Mouse (Mus musculus) gastrocnemius, postnatal 36 days (tissue): ENCODE data around the gene Cyth1. TPM values are rescaled to one million over a fixed set of nuclear protein-coding genes. Genes with fewer than 3 reads are reported as not detected.

Experiments
- DNase-seq, 2 experiments: peaks; one replicate each; pipeline ENCODE4 v3.0.0; 2022
- intact Hi-C: fragments of 180-260 bp; cut with DNase I; formaldehyde crosslinking; loops from one replicate; pipeline ENCODE4 v1.15.1; 2025
- total RNA-seq, 2 experiments: library from RNA; stranded (reverse); gene quantifications; 2 replicates each; pipeline ENCODE4 v1.2.3; 2021

Gene Cyth1
- total RNA-seq, 2 experiments from 2014 or later = 33.5 to 34.7 TPM

DNA sequence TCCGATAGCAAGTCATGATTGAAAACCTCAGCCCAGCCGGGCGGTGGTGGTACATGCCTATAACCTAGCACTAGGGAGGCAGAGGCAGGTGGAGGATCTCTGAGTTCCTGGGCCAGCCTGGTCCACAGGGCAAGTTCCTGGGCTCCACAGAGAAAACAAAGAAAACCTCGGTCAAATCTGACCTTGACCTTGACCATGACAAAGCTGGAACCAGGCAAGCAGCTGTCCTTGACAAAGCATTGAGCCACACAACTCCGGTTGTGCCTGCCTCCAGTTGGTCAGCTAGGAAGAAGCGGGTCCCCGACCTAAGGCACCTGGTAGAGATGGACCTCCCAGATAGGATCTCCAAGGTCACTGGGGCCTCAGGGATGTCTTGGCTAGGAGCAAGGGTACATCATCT is 8.0 kb upstream of the Cyth1 start:
- intact Hi-C loops = no loop called here
- no peak for DNase-seq

DNA sequence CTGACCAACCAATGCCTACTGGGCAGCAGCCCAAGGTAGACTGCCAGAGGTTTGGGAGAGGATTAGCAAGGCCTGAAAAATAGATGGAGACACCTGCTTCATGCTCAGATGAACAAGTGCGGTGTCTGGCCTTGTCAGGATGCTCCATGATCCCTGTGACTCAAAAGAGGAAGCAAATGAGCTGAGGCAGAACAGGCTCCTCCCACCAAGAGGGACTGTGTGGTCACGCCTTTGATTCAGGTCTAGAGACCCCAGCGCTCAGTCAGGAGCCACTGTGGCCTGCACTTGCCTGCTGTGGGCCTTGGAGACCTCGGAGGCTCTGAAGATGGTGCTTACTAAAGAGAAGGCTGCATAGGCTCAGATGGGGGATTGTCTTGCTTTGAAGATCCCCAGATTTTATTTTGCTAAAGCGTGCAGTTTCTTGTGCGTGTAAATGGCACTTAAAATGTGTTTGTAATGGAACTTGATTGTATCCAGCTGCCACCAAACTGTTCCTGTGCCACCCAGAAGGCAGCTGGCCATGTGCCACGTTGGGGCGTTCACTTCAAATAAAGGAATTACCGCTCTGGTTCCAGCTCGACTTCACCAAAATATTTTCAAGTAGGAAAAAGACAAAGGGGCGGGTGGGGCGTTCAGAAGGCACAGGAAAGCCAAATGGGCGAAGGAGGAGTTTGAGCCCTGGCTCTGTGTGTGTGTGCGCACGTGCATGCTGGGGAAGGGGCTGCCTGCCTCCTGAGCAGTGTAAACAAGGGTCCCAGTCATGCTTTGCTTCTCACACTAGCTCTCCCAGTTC is 6.0 kb upstream of the Cyth1 start:
- DNase-seq = peak; percentile 44 to 53
- intact Hi-C loops = no loop called here

DNA sequence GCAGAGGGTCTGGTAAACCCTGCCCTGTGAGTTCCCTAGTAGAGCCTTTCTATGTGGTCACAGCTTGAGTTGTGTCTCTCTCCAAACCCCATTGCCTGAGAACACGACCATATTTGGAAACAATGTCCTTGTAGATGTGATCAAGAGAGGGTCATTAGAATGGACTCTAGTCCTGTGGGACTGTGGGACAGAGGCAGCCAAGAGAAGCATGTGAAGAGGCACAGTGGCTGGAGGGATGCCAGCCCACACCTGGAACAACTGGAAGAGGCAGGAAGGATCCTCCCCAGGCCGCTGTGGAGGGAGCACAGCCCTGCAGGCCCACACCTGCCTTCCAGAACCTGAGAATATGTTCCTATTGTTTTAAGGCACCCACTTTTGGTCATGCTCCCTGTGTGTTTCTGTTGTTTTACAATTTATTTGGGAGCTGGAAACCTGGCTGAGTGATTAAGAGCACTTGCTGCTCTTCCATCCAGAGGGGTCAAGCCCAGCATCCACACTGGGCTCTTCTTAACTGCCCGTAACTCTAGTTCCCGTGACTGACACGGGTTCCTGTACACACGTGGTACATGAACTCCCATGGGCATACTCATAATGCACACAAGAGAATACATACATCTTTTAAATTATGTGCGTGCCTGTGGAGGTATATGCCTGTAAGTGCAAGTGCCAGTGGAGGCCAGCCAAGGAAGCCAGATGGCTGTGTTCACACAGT is 5.2 kb upstream of the Cyth1 start:
- DNase-seq = no peak
- intact Hi-C loops = no loop called here

DNA sequence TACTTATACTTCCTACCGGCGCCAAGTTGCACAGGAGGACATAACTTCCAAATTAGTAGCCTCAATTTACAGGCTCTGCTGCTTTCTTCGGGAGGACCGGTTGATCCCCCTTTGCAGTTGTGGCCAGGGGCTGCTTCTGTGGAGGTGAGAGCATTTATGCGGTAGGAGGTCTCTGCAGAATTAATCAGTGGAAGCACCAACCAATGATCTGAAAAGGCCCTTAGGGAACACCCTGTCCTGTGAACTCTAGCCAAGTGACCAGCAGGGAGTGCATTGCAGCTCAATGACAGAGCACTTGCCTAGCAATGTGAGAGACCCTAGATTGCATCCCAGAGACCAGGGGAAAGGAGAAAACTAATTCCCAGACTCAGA is 606 bp upstream of the Cyth1 start:
- no peak for DNase-seq
- intact Hi-C loops = no loop called here

DNA sequence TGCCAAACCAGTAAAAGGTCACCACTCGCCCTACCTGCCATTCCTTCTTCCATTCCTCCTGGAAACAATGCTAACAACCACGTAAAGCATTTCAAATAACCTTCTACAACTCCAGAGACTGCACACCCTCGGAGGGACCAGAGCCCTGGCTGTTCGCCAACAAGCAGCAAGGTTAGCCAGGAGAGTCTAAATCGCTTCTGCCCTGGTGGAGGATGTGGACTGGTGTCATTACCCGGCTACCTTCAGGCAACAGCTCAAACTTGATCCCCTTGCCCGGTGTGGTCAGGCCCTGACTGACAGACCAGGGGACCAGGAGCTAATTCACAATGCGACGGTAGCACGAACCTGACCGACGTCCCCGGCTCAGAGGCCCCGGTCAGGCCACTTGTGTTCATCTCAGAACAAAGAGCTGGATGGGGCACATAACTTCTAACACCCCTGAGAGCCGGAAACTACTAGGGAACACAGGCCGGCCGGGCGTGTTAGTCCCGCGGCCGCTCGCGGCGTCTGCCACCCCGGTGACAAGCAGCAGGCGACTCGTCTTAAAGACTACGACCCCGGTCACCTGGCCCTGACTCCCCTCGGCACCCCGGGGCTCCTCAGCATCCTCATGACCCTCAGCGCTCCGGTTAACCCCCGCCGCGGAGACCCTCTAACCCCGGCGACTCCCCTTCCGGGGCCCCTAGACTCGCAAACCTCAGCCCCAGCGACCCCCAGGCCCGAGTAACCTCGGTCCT is 865 bp downstream of the Cyth1 start:
- intact Hi-C loops = no loop called here
- DNase-seq = peak; percentile 52 to 57

DNA sequence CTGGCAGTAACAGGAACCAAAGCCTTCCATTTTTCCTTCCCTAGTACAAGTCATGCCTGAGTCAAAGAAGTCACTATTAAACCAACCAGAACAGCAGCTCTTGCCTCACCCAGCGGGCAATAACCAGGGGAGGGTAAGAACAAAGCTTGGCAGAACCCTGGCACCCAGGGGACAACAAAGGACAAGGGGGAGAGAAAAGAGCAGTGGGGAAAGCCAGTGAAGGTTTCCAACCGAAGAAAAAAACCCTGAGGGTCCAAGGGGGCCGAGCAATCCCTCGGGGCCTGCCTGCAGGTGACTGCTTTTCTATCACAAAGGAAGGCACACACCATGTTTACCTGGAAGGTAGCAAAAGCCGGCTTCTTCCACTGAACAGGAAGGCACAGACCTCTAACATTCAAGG is 1.7 kb downstream of the Cyth1 start:
- no peak for DNase-seq
- intact Hi-C loops = no loop called here

DNA sequence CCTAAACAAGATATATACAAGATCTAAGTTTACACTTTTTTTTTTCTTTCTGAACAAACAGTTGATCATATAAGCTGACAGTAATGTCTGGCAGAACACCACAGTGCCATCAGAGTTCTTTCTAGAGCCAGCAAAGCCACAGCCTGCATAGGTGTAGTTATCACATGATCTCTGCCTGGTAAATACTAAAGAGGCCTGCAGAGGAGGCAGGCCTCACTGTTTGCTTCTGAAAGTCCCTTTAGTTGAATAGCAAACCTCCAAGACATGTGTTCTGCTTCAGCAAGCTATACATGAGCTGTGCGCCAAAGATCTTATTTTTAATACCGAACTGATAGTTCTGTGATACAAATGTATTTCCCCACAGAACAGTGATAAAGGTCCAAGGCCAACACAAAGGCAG is 3.3 kb downstream of the Cyth1 start:
- intact Hi-C loops = no loop called here
- no peak for DNase-seq

DNA sequence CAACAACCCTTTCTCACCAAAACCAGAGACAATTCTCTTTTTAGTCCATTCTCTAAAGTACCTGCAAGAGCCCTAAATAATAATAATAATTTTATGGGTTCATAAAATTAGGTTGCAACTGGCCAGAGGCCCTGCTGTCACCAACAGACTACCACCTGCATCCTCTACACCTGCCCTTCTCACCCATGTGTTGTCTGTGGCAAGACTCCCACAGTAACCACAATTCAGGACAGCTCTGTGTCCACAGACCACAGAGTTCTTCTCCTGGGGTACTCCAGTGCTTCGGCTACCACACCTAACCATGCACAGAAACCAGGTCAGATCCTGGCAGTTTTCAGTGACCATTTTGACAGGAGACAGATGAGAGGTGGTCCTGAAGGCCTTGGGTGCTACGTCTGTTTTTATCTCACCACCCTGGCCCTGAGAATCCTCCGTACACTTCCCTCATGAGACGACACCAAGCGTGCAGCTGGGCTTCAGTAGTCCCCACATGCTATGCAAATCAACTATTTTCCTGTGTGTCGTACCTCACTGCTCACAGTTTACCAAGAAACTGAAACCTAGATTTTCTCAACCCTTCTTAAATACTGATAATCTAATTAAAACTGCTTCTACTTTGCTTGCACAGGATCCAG is 4.6 kb downstream of the Cyth1 start:
- intact Hi-C loops = no loop called here
- DNase-seq = no peak

DNA sequence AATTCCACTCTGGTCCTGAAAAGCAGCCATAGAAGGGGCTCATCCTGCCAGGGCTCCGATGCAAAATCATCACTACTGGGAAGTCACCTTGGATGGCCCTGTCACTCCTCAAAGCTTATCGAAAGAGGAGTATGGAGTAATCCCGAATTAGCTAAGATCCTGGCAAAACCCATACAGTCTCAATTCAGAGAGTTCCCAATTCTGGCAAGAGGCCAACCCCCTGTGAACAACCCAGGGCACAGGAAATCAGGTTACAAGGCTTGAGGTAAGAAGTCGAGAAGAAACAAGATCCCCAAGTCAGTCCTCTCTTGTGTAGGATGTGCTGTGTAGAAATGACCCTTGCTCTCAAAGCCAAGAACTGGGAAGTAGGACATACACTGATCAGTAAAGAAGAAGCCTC is 5.9 kb downstream of the Cyth1 start:
- no peak for DNase-seq
- intact Hi-C loops = no loop called here

DNA sequence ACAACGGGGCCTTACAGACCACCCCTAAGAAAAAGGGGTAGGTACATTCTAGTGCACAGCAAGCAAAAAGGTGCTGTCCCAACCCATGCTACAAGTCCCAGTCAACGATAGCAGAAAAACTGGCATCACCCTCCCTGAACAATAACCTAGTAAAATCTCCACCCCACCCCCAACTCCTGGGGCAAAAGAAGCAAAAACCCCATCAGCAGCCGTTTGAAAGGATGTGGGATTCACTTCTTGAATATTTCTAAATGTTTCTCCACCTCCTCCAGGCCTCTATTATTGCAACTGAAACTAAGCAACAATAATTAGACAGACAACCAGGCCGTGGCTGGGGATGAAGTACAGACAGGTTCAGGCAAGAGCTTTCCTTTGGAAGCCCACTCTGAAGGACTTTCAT is 8.0 kb downstream of the Cyth1 start:
- DNase-seq = no peak
- intact Hi-C loops = no loop called here

DNA sequence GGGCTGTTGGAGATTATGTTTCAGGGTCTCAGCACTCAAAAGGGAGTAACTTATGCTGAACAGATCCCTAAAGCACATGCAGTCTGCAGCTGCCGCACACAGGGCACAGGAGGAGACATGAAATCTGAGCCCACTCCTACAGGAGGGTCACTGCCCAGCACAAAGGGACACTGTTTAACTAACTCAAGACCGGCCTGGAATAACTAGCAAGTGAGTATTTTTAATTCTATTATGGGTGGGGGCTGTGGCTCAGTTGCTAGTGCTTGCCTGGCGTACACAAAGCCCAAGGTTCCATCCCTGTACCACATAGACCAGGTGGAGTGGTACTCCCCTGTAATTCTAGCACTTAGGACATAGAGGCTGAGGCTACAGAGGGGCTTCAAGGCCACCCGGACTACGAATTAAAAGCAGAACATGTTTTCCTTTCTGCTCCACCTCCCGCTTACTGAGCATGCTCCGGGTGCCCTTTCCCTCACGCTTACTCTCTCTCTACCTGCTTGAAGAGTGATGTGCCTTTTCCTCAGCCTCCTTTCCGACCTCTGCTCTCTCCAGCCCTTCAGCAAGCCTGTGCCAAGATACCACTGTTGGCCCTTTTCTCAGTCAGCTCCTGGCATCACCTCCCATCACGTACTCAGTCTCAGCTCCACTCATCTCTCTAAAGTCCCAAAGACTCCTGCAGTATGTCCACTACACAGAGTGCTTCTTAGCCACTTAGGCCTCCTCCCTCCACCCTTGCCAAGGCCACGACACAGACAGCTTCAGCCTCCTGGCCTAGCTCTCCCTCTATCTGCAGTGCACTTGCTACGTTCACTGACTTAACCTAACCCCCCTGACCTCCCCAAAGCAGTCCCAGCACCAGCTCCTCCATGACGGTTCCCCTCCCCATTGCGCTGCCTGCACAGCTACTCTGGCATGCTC is 8.9 kb downstream of the Cyth1 start:
- no peak for DNase-seq
- intact Hi-C loops = no loop called here

DNA sequence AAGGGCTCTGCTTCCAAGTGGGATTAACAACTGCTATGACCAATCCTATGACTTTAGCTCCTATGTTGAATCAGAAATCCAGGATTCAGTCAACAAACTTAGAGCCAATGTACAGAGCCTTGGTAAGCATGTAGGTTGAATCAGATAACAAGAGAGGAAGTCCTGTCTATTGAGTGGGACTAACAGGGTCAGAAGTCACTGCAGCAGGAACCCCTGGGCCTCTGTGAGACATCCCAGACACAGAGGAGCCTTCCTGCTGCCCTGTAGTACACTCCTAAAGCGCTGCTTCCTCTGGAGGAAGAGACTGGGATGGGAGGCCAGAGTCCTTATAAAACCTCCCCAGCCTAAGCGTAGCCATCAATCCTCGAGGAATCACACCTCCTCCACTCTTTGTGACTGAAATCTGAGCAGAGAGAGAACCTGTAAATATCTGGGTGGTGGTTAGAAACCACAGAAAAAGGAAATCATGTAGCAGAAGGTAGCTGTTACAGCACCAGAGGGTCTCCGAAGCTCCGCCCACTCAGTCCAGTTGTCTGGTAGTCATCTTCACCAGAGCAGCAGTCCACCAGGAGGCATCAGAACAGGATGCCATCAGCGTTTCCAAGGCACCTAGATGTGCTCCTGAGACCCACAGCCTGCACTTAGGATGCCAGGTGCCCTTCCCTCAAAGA is 11.7 kb downstream of the Cyth1 start:
- no peak for DNase-seq
- intact Hi-C loops = no loop called here

DNA sequence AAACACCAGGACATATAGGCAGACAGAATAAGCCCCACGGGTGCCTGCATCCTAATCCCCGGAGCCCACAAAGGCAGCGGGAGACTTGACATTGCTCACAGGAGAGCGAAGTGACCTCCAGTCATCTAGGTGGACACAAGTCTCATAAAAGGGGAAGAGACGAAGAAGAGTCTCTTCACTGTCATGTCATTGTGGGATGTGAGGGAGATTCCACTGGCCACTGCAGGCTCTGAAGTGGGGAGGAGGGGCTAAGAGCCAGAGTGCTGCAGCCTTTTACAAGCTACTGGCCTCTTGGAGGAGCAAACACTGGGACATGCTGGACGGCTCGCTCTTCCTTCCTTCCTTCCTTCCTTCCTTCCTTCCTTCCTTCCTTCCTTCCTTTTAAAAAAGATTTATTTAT is 13.5 kb downstream of the Cyth1 start:
- intact Hi-C loops = no loop called here
- DNase-seq = no peak

DNA sequence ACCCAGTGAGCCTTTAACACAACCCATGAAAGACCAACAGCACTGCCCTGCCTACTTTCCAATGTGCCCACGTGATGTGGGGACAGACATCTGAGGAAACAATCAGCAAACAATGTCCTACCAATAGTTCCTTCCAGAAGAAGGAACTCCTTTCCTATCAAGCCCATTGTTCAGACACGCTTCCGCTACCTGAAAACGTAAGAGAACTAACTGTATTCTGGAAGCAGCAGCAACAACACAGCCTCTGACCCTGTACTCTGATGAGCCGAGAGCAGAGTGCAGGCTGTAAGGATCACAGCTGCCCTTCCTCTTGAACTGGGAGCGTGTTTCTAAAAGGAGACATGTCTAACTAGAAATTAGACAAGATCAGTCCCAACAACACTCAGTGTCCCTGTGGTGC is 13.9 kb downstream of the Cyth1 start:
- intact Hi-C loops = no loop called here
- DNase-seq = no peak

DNA sequence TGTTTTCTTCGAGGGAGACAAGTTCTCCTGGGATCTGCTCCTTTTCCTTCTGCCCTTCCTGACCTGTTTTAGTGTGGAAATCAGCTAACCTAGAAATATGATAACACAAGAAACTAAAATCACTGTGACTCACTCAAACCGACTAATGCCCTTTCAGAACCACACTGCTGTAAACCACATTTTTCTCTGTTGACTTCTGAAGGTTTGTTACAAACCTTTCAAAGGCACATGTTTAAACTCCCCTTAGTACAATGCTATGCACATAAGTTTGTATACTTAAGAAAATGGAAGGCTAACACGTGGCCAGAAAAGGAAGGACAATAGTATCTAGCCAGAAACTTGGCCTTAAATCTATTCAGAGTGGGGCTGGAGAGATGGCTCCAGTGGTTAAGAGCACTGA is 14.5 kb downstream of the Cyth1 start:
- no peak for DNase-seq
- intact Hi-C loops = no loop called here

DNA sequence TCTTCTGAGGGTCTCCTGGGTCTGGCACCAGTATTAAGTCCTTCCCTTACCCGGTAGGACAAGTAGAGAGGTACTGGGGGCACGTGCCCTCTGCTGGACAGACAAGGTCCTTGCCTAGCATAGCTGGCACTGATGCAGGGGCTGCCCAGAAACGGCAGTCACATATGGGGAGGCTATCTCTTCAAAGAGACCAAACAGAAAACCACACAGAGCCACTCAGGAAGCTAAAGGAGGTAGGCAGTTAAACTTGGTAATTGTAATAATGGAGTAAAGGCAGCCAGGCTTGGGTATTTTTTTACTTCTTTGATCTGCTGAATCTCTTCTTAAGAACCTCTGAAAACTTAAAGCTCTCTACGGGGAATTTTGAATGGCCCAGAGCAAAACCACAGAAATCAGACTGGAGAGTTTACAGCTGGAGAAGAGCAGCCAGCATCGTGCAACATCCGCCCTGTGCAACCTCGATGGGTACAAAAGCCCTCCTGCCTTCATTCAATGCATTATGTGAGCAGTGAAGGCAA is 16.0 kb downstream of the Cyth1 start:
- intact Hi-C loops = no loop called here
- DNase-seq = no peak

DNA sequence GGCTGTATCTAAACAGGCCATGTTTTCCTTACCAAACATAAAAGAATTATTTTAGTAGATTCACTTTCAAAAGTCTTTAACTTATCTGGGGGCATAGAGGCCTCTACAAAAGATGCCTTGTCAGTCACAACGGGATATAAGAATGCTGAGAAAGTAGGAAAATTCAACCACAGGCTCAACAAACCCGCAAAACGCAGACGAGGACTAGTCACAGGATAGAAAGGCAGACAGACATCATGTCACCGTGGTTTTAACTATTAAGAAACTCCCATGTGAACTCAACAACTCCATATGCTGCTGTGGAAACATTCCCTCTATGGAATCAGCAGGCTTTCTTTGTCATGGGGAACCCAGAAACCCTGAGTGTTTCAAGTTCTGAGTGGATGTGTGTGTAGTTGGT is 18.5 kb downstream of the Cyth1 start:
- DNase-seq = no peak
- intact Hi-C loops = no loop called here

DNA sequence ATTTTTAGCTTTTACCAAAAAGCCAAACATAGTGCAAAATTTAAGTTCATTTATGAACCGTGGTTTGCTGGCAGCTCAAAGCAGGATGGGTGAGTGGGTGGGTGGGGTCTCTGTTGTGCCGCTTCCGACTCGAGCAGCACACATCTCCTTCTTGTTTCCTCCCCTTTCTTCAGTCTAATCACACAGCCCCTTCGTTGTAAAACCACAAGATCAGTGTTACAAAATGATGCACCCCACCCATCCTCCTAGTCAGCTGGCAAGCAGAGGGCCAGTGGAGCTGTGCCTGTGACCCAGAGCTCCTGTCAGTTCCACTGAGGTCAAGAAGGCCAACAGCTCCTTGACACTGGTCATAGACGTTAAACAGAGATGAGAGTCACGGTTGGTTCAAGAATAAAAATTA is 20.7 kb downstream of the Cyth1 start:
- no peak for DNase-seq
- intact Hi-C loops = no loop called here

DNA sequence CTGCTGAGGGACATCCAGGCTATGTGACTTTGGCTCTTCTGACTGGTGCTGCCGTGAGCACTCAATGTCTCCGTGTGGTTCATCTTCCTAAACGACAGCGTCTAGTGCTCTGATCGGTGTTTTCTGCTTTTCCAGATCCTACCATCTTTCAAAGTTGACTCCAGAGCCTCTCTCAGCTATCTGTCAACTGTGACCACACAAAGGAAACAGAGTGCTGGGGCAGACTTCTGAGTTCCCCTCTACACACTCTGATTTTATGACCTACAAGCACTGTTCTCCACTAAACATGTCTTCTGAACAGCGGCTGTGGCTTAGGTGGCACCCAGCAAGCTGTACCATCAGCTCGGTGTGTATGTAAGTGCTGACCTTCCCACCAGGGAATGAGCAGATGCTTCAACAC is 21.5 kb downstream of the Cyth1 start:
- intact Hi-C loops = no loop called here

More for the DNA sequence above, 21.5 kb downstream of the Cyth1 start:
- no peak for DNase-seq
